Mouse (Mus musculus) midbrain, embryonic 11.5 days (tissue): ENCODE results near the gene Tmem210. TPM values are rescaled to one million over a fixed set of nuclear protein-coding genes. Genes with fewer than 3 reads are reported as not detected.

Source experiments
- ATAC-seq: fragments of 200-750 bp; cut with Nextera tagmentation; 2 replicates; pipeline ENCODE4 v1.8.0; 2017; ENCODE audit warnings: moderate TSS enrichment, moderate library complexity; ENCODE audit not compliant: low FRiP score
- DNase-seq: peaks from one replicate; pipeline ENCODE4 v3.0.0; 2015; ENCODE audit warnings: low spot score; ENCODE audit errors: missing footprints
- H3K27ac ChIP-seq: fragments of 300-500 bp; sonication (generic); 2 replicates; pipeline ENCODE4 v1.5.1; 2014; ENCODE audit warnings: low read depth, low read length
- H3K27me3 ChIP-seq: fragments of 300-500 bp; sonication (generic); 2 replicates; pipeline ENCODE4 v1.6.1; 2014; ENCODE audit warnings: mild to moderate bottlenecking, low read length, moderate library complexity, mixed read lengths; ENCODE audit not compliant: control insufficient read depth, insufficient read depth
- H3K36me3 ChIP-seq: fragments of 300-500 bp; sonication (generic); 2 replicates; pipeline ENCODE4 v1.6.1; 2014; ENCODE audit warnings: mild to moderate bottlenecking, low read length, moderate library complexity, mixed read lengths; ENCODE audit not compliant: control insufficient read depth, insufficient read depth
- H3K4me1 ChIP-seq: fragments of 300-500 bp; sonication (generic); 2 replicates; pipeline ENCODE4 v1.6.1; 2014; ENCODE audit warnings: low read length; ENCODE audit not compliant: control insufficient read depth, insufficient read depth
- H3K4me2 ChIP-seq: fragments of 300-500 bp; sonication (generic); 2 replicates; pipeline ENCODE4 v1.6.1; 2014; ENCODE audit warnings: mild to moderate bottlenecking, moderate library complexity
- H3K4me3 ChIP-seq: fragments of 300-500 bp; sonication (generic); 2 replicates; pipeline ENCODE4 v1.5.1; 2014; ENCODE audit warnings: low read depth, low read length
- H3K9ac ChIP-seq: fragments of 300-500 bp; sonication (generic); 2 replicates; pipeline ENCODE4 v1.6.1; 2014; ENCODE audit warnings: low read length
- H3K9me3 ChIP-seq: fragments of 300-500 bp; sonication (generic); 2 replicates; pipeline ENCODE4 v1.6.1; 2016; ENCODE audit warnings: low read length; ENCODE audit not compliant: control insufficient read depth
- WGBS: fragments of 180-500 bp; shearing (Covaris S2); extraction: QIAGEN DNeasy Blood & Tissue Kit; methylation state at CpG from one replicate; pipeline ENCODE4 v1.1.7; 2014; 5-methylcytosine and 5-hydroxymethylcytosine counted together
- polyA plus RNA-seq: library from polyadenylated mRNA; unstranded; fragments of >200 nt; fragmentation: Nextera tagmentation; extraction: Ambion mirVana; gene quantifications from 2 replicates; pipeline ENCODE4 v1.2.1, GENCODE M21; 2014

Tmem210 gene
- polyA plus RNA-seq, 1 experiment from 2014 or later: not detected

DNA sequence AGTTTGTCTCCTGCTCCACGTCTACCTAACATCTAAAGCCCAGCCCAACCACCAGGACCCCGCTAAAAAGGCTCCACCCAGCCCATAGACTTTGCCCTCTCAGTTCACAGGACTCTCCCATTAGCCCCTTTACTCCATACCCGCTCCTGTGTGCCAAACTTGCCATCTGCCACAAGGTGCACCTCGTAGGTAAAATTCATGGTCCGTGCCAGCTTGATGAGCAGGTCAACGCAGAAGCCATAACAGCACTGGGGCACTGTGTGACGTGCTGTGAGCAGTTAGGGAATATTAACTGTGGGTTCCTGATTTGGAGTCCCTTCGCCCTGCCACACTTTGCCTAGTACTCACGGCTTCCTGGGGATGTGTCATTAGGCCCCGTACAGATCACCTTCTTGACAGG is 10.1 kb downstream of the Tmem210 start:
- Histone ChIP-seq H3K9me3 (no peaks in the 10 kb centered on the region), H3K27me3 (peaks cover 5% of the 10 kb centered on the region; the same call in 1 of the 2 replicates), H3K4me1 (no peaks in the 10 kb centered on the region), H3K4me3 (no peak overlapping the region), H3K27ac (no peak overlapping the region), H3K4me2 (no peak overlapping the region), H3K9ac (no peak overlapping the region), H3K36me3 (no peaks in the 10 kb centered on the region)
- ATAC-seq (no peak), DNase-seq (peak; percentile 60)
- 85% methylated on average over 10 of the region's 10 CpGs for WGBS

DNA sequence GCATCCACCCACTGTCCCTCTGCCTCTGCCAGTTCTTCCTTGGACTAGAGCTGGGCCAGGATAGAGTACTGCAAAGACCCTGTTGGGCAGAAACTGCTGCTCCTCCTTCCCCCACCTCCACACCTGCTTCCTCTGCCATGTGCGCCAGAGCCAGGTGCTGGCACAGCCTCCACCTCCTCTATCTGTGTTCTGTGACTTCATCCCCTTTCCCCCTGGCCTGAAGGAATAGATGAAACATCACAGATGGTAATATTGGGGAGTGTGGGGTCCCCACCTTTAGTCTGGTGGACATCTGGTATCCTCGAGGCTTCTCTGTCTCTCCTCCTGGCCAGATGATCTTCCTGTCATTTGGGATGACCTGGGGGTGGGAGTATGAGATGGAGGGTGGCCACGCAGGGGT is 15.5 kb downstream of the Tmem210 start:
- Histone ChIP-seq H3K9ac (no peak overlapping the region), H3K27me3 (peaks cover 8% of the 10 kb centered on the region), H3K4me1 (no peaks in the 10 kb centered on the region), H3K9me3 (no peaks in the 10 kb centered on the region), H3K4me2 (no peak overlapping the region), H3K36me3 (no peaks in the 10 kb centered on the region), H3K4me3 (no peak overlapping the region), H3K27ac (no peak overlapping the region)
- WGBS: 68% methylated on average over 3 of the region's 3 CpGs
- no peak for ATAC-seq
- DNase-seq: peak; percentile 56

DNA sequence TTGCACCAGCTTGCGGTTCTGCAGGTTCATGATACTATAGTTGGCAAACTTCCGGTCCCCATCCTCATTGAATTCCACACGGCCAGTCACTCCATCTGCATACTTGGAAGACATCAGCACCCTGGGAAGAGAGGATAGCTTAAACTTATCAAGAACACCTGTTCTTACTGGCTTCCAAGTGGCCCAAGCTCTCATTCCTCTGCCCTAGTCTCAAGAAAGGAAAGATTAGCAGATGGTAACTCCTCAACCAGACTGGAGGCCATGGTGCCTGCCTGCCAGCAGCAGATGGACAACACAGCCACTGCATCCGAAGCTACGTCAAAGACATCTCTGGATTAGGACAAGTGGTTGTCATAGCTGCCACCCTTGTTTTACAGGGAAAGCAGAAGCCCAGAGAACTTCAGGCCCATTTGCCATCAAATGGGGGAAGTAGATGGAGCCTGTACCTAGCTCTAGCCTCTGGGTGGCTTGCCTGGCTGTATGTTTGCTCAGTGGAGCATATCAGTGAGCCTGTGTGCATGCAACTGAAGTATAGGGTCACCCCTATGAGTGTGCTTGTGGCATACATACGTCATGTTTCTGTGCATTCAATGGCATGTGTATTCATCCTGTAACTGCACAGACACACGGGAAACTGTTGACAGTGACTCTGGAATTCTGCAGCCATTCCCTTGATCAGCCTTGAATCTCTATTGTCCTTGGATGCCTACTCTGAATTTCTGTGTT is 16.1 kb downstream of the Tmem210 start:
- whole genome bisulfite sequencing: 72% methylated on average over 7 of the region's 7 CpGs
- H3K27me3 ChIP-seq: peaks cover 8% of the 10 kb centered on the region
- DNase-seq (peak; percentile 87), ATAC-seq (no peak)
- no peak overlapping the region for H3K9ac ChIP-seq
- peak overlapping the region; percentile 42; the same call in 1 of the 2 replicates for H3K4me3 ChIP-seq
- H3K27ac ChIP-seq: no peak overlapping the region
- H3K4me2 ChIP-seq: peak overlapping the region; percentile 78
- H3K36me3 ChIP-seq: no peaks in the 10 kb centered on the region
- no peaks in the 10 kb centered on the region for H3K9me3 ChIP-seq
- no peaks in the 10 kb centered on the region for H3K4me1 ChIP-seq

DNA sequence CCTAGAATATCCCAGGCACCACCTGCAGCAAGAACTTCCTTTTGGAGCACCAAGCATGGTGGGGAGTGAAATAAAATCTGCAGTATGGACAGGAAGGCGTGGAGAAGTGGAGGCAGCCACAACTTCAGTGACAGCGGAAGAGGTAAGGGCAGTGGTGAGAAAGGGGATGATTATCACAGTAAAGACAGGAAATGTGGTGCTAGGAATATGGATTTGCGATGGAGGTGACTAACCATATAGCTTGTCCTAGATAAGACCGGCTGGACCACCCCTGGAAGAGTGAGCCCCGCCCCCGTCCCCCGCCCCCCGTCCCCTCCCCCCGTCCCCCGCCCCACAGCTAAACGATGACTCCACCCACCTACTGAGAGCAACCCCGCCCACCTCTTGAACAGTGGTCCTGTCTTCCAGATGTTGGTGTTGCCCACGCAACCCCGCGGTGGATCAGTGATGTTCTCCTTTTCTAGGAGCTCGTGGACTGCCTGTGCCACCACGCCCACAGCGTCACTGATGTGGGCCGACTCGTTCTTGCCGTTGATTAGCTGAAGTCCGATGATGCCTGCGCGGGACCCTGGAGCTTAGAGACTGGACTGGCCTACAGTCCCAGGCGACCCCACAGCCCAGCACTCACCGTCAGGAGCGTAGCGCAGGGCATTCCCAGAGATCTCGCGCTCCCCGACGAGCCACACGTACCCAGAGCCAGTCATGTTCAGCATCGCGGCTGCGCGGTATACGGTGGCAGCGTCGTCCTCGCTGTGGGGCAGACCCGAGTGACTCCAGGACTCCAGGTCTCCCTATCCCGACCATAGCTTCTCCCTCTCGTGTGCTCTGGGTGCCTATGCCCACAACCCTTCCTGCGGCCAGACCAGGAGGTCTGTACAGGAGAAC is 17.0 kb downstream of the Tmem210 start:
- Histone ChIP-seq H3K36me3 (no peaks in the 10 kb centered on the region), H3K9ac (peak overlapping the region; percentile 56), H3K9me3 (no peaks in the 10 kb centered on the region), H3K27me3 (peaks cover 8% of the 10 kb centered on the region), H3K4me3 (peak overlapping the region; percentile 42), H3K4me2 (peak overlapping the region; percentile 78), H3K4me1 (no peaks in the 10 kb centered on the region), H3K27ac (no peak overlapping the region)
- ATAC-seq (peak; percentile 91), DNase-seq (peak; percentile 93)
- WGBS: 2% methylated on average over 37 of the region's 45 CpGs

DNA sequence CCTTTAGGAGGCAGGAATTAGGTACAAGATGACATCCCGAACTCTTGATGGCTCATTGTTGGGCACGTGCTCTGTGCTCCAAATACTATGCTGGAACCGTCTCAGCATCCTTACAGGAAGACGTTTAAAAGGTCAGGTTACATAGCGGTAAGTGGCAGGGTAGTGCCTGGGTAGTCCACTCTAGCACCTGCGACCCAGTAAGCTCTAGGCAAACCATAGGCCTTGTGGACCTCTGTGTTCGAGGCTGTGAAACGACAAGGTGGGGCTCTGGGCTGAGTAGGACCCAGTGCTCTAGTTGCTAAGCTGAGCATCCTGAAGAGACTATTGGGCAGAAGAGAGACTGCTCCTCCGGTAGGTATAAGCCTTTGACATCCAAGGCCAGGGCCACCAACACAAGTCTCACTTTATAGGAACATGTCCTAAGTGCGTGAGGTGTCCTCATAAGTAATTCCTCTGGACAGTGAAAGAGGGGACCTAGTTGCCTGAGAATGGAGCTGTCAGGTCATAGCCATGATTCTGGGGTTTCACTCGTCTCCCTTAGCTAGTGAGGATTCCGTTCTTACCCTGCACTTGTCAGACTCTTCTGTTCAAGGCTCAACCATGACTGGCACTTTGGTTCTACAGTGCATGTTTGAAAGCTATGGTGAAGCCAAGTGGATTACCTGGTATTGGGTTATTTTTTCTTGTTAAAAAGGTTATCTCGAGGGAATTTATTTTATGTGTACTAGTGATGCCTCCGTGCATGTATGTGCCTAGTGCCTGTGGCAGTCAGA is 17.8 kb downstream of the Tmem210 start:
- peaks cover 16% of the 10 kb centered on the region for H3K27me3 ChIP-seq
- peak; percentile 81 for DNase-seq

DNA sequence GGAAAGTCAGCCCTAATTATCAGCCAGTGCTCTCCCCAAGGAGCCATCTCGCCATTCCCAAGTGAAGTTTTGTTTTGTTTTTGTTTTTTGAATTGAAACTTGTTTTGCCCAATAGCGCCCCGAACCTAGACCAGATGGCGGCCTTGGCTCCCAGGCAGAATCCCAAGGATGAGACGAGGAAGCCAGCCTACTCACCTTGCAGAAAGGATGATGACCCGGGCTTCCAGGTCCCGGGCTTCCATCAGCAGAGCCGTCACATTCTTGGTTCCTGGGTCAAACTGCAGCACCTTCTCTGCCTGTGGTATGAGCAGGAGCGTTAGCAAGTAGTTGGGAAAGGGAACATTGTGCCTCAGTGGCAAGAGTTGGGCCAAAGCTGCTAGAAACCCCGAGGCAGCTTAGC is 22.2 kb downstream of the Tmem210 start:
- H3K4me2 ChIP-seq: no peak overlapping the region
- peaks cover 41% of the 10 kb centered on the region for H3K27me3 ChIP-seq
- H3K9me3 ChIP-seq: no peaks in the 10 kb centered on the region
- WGBS: 58% methylated on average over 10 of the region's 10 CpGs
- H3K36me3 ChIP-seq: no peaks in the 10 kb centered on the region
- no peak overlapping the region for H3K4me3 ChIP-seq
- H3K4me1 ChIP-seq: no peaks in the 10 kb centered on the region
- peak; percentile 73 for DNase-seq
- ATAC-seq: no peak
- H3K9ac ChIP-seq: no peak overlapping the region
- H3K27ac ChIP-seq: no peak overlapping the region

More for the DNA sequence above, 17.8 kb downstream of the Tmem210 start:
- Histone ChIP-seq H3K9ac (peak overlapping the region; percentile 56), H3K4me1 (no peaks in the 10 kb centered on the region), H3K4me2 (peak overlapping the region; percentile 78), H3K36me3 (no peaks in the 10 kb centered on the region), H3K4me3 (peak overlapping the region; percentile 42; the same call in 1 of the 2 replicates), H3K9me3 (no peaks in the 10 kb centered on the region), H3K27ac (no peak overlapping the region)
- peak; percentile 35; the same call in 1 of the 2 replicates for ATAC-seq
- WGBS: 51% methylated on average over 14 of the region's 14 CpGs

DNA sequence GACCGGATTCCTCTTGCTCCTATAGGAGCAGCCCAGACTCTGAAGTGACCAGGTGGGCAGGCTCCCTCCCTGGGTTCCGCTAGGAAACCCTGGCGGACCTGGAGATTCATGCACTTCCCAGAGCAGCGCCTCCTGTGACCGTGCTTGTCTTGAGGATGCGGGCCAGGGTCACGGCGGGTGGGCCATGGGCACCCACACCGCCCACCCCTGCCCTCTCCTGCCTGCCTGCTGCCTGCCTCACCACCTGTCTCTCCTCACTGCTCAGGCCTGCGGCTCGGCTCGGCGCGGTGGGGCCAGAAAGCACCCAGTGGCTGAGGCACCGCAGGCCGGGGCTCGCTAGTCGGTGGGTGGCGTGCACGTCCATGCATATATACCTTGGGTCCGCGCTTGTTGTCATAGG is 23.0 kb downstream of the Tmem210 start:
- 2% methylated on average over 22 of the region's 22 CpGs for WGBS
- no peak overlapping the region for H3K9ac ChIP-seq
- no peak overlapping the region for H3K27ac ChIP-seq
- DNase-seq (peak; percentile 80), ATAC-seq (no peak)
- H3K4me1 ChIP-seq: no peaks in the 10 kb centered on the region
- no peaks in the 10 kb centered on the region for H3K9me3 ChIP-seq
- no peak overlapping the region for H3K4me2 ChIP-seq
- H3K4me3 ChIP-seq: no peak overlapping the region
- H3K27me3 ChIP-seq: peaks cover 34% of the 10 kb centered on the region
- no peaks in the 10 kb centered on the region for H3K36me3 ChIP-seq

DNA sequence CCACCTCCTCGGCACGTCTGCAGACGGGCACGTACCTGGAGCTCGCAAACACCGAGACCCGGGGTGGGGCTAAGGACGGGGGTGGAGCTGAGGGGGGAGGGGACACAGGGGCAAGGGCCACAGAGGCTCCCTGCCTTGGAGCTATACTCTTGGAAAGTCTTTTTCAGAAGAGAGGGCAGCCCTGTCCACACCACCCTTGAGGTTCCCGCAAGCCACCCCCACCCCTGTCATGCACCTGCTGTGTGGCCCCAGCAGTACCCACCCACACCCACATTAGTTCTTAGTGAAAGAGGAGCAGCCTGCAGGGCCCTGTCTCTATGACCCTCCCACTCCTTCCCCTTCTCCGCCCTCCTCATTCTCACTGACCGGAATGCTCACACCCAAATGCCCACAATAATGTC is 23.5 kb downstream of the Tmem210 start:
- H3K27me3 ChIP-seq: peaks cover 37% of the 10 kb centered on the region
- WGBS: 6% methylated on average over 11 of the region's 11 CpGs
- H3K4me2 ChIP-seq: no peak overlapping the region
- no peak overlapping the region for H3K4me3 ChIP-seq
- no peaks in the 10 kb centered on the region for H3K36me3 ChIP-seq
- no peak overlapping the region for H3K27ac ChIP-seq
- DNase-seq (no peak), ATAC-seq (no peak)
- no peaks in the 10 kb centered on the region for H3K9me3 ChIP-seq
- H3K9ac ChIP-seq: no peak overlapping the region
- H3K4me1 ChIP-seq: no peaks in the 10 kb centered on the region
